In the genomic region with DNA sequence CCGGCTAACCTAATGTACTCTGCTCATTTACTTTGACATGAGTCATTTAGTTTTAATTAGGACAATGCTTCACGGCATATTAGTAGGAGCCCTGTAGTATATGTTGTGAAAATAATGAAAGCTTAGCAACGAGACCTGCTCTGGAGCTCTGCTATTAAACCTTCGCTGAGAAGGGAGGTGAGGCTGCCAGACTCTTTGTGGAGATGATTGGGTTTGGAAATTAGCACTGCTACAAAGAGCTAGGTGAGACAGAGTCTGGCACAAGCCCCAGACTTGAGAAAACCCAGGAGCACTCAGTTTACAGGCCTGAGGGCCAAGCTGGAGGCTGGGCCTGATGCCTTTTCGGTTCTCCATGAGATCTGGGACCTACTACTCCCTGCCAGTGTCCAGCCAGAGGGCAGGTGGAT, we compare ENCODE assay signal across 15 mouse cellular contexts.
DNase-seq lines count a peak whose midpoint lies in the region; ATAC-seq lines count a peak whose summit lies in the region.
"Had no signal": no experiment of that assay in that cellular context is flagged by ENCODE, and none has a peak within 500 bp of the region (broad histone marks: within the 10 kb centered on the region; RNA-seq: fewer than 3 reads in every experiment).

No protein-coding gene starts in this region.

- peak; percentile 61; the same call in 1 of the 2 replicates for ATAC-seq in forebrain, embryonic 12.5 days (ENCODE audit: low FRiP score)
- no peak for ATAC-seq in forebrain, embryonic 15.5 days (replicated peaks)
- peak; percentile 49; the same call in 1 of the 2 replicates for ATAC-seq in hindbrain, embryonic 14.5 days (ENCODE audit: low FRiP score)
- ATAC-seq: midbrain, embryonic 16.5 days had no signal

- H3K36me3 ChIP-seq in forebrain, embryonic 12.5 days (replicated peaks): no peaks in the 10 kb centered on the region
- no peaks in the 10 kb centered on the region for H3K36me3 ChIP-seq in forebrain, embryonic 15.5 days
- H3K36me3 ChIP-seq in hindbrain, embryonic 14.5 days (replicated peaks; ENCODE audit: control insufficient read depth, insufficient read depth): no peaks in the 10 kb centered on the region

- peak; percentile 30 for DNase-seq in Muller cell, postnatal 12 days (ENCODE audit: inconsistent ontology term)
- DNase-seq in cerebellum, adult 9-10 months: peak; percentile 52
- peak; percentile 32 for DNase-seq in hindbrain, embryonic 14.5 days (ENCODE audit: low spot score)
- DNase-seq in frontal cortex, postnatal 10 days (ENCODE audit: low spot score in 2 of 2): no peak
- no peak for DNase-seq in layer of hippocampus, adult 11-12 months (ENCODE audit: low spot score)
- DNase-seq in spleen, adult 18-20 months: no peak
- DNase-seq: gastrocnemius, adult 2 months; heart, postnatal 10 days; kidney, adult 8-10 months; liver; lung, embryonic 14.5 days had no signal

- no peak overlapping the region for H3K9ac ChIP-seq in forebrain, embryonic 12.5 days
- H3K9ac ChIP-seq in forebrain, embryonic 15.5 days (replicated peaks): no peak overlapping the region
- H3K9ac ChIP-seq in hindbrain, embryonic 14.5 days: no peak overlapping the region
- H3K9ac ChIP-seq: lung, embryonic 14.5 days had no signal

- H3K4me1 ChIP-seq in forebrain, embryonic 12.5 days: no peaks in the 10 kb centered on the region; the same call in 1 of the 2 replicates
- 0 out of 2 replicates have a peak, but pooled peaks cover 8% of the 10 kb centered on the region for H3K4me1 ChIP-seq in forebrain, embryonic 15.5 days
- peaks cover 3% of the 10 kb centered on the region; the same call in 1 of the 2 replicates for H3K4me1 ChIP-seq in hindbrain, embryonic 14.5 days (replicated peaks; ENCODE audit: control insufficient read depth, insufficient read depth, low read length)

- no peaks in the 10 kb centered on the region for H3K9me3 ChIP-seq in forebrain, embryonic 12.5 days
- no peaks in the 10 kb centered on the region for H3K9me3 ChIP-seq in forebrain, embryonic 15.5 days
- no peaks in the 10 kb centered on the region for H3K9me3 ChIP-seq in hindbrain, embryonic 14.5 days (ENCODE audit: control insufficient read depth, low read length)

- H3K27ac ChIP-seq in forebrain, embryonic 12.5 days: no peak overlapping the region
- no peak overlapping the region for H3K27ac ChIP-seq in forebrain, embryonic 15.5 days (replicated peaks)
- H3K27ac ChIP-seq in hindbrain, embryonic 14.5 days: peak overlapping the region; percentile 59; the same call in 1 of the 2 replicates
- H3K27ac ChIP-seq: gastrocnemius, adult 2 months; layer of hippocampus, adult 2 months had no signal

- no peak overlapping the region for H3K4me2 ChIP-seq in forebrain, embryonic 12.5 days
- H3K4me2 ChIP-seq in forebrain, embryonic 15.5 days (replicated peaks): no peak overlapping the region
- no peak overlapping the region for H3K4me2 ChIP-seq in hindbrain, embryonic 14.5 days (replicated peaks)
- H3K4me2 ChIP-seq: lung, embryonic 14.5 days had no signal

- 44% methylated on average over 5 of the region's 5 CpGs for WGBS in forebrain, embryonic 12.5 days
- 23% methylated on average over 5 of the region's 5 CpGs for WGBS in forebrain, embryonic 15.5 days
- 34% methylated on average over 5 of the region's 5 CpGs for WGBS in hindbrain, embryonic 14.5 days

- H3K4me3 ChIP-seq in forebrain, embryonic 12.5 days (replicated peaks): no peak overlapping the region
- no peak overlapping the region for H3K4me3 ChIP-seq in forebrain, embryonic 15.5 days
- no peak overlapping the region for H3K4me3 ChIP-seq in hindbrain, embryonic 14.5 days (replicated peaks; ENCODE audit: low read length)
- H3K4me3 ChIP-seq: gastrocnemius, adult 2 months; layer of hippocampus, adult 2 months had no signal

- H3K27me3 ChIP-seq in forebrain, embryonic 12.5 days: peaks cover 26% of the 10 kb centered on the region; the same call in 1 of the 2 replicates
- 0 out of 2 replicates have a peak, but pooled peaks cover 5% of the 10 kb centered on the region for H3K27me3 ChIP-seq in forebrain, embryonic 15.5 days
- H3K27me3 ChIP-seq in hindbrain, embryonic 14.5 days (ENCODE audit: control insufficient read depth, insufficient read depth, low read length): no peaks in the 10 kb centered on the region

Comparison
In these comparisons a context has a peak if more than half of its experiments do, and no peak if none do; other contexts are left out.
1. DNase-seq: peak in Muller cell, postnatal 12 days (single experiment), cerebellum, adult 9-10 months (single experiment) and hindbrain, embryonic 14.5 days (single experiment); none in frontal cortex, postnatal 10 days (0 of 2), layer of hippocampus, adult 11-12 months (single experiment) and spleen, adult 18-20 months (0 of 2).